Mouse (Mus musculus) liver, adult 2 months (tissue): ENCODE results near the gene Crtc1. TPM values are rescaled to one million over a fixed set of nuclear protein-coding genes. Genes with fewer than 3 reads are reported as not detected.

Experiments
- DNase-seq: peaks from one replicate; pipeline ENCODE4 v3.0.0-alpha.2; 2011; ENCODE audit warnings: low read depth, low spot score; ENCODE audit errors: extremely low read depth
- H3K27ac ChIP-seq: fragments of 200-500 bp; replicated peaks from 2 replicates; pipeline ENCODE4 v1.5.1; 2012; ENCODE audit warnings: low read depth, mild to moderate bottlenecking, control low read depth, inconsistent platforms, low read length; ENCODE audit not compliant: insufficient read depth
- H3K27me3 ChIP-seq: fragments of 200-500 bp; 2 replicates; pipeline ENCODE4 v1.6.1; 2012; ENCODE audit warnings: mild to moderate bottlenecking, moderate library complexity, low read length, inconsistent platforms; ENCODE audit not compliant: control insufficient read depth, insufficient read depth
- H3K36me3 ChIP-seq: fragments of 200-500 bp; 2 replicates; pipeline ENCODE4 v1.6.1; 2012; ENCODE audit warnings: low read length, inconsistent platforms; ENCODE audit not compliant: control insufficient read depth, insufficient read depth
- H3K4me1 ChIP-seq: fragments of 200-500 bp; 2 replicates; pipeline ENCODE4 v1.6.1; 2011; ENCODE audit warnings: low read length; ENCODE audit not compliant: control insufficient read depth, insufficient read depth
- H3K4me3 ChIP-seq: fragments of 200-500 bp; 2 replicates; pipeline ENCODE4 v1.5.1; 2011; ENCODE audit warnings: low read depth, mild to moderate bottlenecking, control low read depth, low read length, moderate library complexity; ENCODE audit not compliant: insufficient read depth
- H3K79me2 ChIP-seq: fragments of 200-500 bp; 2 replicates; pipeline ENCODE4 v1.6.1; 2012; ENCODE audit warnings: inconsistent platforms, mild to moderate bottlenecking, low read length, moderate library complexity; ENCODE audit not compliant: control insufficient read depth, insufficient read depth
- H3K9ac ChIP-seq: fragments of 200-500 bp; 2 replicates; pipeline ENCODE4 v1.6.1; 2012; ENCODE audit warnings: low read depth, mild to moderate bottlenecking, control low read depth, inconsistent platforms, low read length
- CTCF ChIP-seq: fragments of 200-500 bp; IDR thresholded peaks from 2 replicates; pipeline ENCODE4 v1.5.1; 2011; ENCODE audit warnings: low read depth, low read length, control low read depth
- POLR2A ChIP-seq: fragments of 200-500 bp; IDR thresholded peaks from 2 replicates; pipeline ENCODE4 v1.6.1; 2011; ENCODE audit warnings: low read length, control low read depth; ENCODE audit not compliant: insufficient read depth; ENCODE audit errors: extremely low read depth
- WGBS: fragments of 180-500 bp; shearing (Covaris S2); methylation state at CpG from one replicate; pipeline ENCODE4 v1.1.7; 2018; 5-methylcytosine and 5-hydroxymethylcytosine counted together
- polyA plus RNA-seq: library from polyadenylated mRNA; depleted of rRNA; stranded (reverse); fragments of >200 nt; gene quantifications from 2 replicates; pipeline ENCODE4 v1.2.3, GENCODE M21; 2012
- total RNA-seq: library from RNA; depleted of rRNA; stranded (reverse); fragments of >200 nt; gene quantifications from 2 replicates; pipeline ENCODE4 v1.2.3, GENCODE M21; 2014

Gene Crtc1
- total and polyA plus RNA-seq, 2 experiments: 1.2 to 8.2 TPM

DNA sequence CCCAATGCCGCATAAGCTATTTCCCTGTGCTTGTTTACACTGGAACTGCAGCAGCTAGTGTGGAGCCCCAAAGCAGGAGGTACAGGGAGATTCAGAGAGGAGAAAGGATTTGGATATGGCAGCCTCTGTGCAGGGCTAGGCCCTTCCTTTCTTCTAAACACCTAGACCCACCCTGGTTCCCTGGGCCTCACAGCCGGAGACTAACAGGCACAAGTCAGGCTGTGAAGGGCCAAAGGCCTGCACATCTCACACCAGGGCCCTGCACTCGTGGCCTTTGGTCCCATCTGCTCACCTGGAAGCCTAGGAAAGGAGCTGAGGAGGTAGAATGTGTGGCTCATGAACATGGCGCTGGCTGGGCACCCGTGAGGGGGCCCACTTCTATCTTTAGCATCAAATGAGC is 43.2 kb downstream of the Crtc1 start:
- Histone ChIP-seq H3K27me3 (no peaks in the 10 kb centered on the region), H3K27ac (no peak overlapping the region), H3K4me1 (peaks cover 4% of the 10 kb centered on the region; the same call in 1 of the 2 replicates), H3K9ac (no peak overlapping the region), H3K4me3 (no peak overlapping the region), H3K36me3 (no peaks in the 10 kb centered on the region), H3K79me2 (no peaks in the 10 kb centered on the region)
- TF ChIP-seq POLR2A (no peak), CTCF (no peak)
- no peak for DNase-seq
- 82% methylated on average over 5 of the region's 5 CpGs for WGBS

DNA sequence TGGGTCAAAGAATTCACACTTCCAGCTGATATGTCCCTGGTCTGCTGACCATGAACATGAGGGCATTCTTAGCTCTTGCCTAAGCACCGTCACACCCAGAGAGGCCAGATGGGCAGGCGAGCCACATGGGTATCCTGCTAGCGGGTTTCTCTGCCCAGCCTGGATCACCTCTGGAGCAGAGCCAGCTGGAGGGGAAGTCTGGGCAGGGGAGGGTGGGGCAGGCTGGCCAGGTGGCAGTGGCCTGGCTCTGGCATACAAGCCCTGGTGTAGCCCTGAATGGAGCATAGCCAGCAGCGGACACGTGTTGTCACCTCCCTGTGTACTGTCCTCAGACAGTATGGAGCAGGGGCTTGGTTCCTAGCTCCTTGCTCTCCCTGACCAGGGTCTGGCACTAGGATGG is 43.7 kb downstream of the Crtc1 start:
- WGBS: 27% methylated on average over 5 of the region's 5 CpGs
- Histone ChIP-seq H3K27ac (no peak overlapping the region), H3K27me3 (no peaks in the 10 kb centered on the region), H3K9ac (no peak overlapping the region), H3K4me1 (peaks cover 4% of the 10 kb centered on the region; the same call in 1 of the 2 replicates), H3K79me2 (no peaks in the 10 kb centered on the region), H3K4me3 (no peak overlapping the region), H3K36me3 (no peaks in the 10 kb centered on the region)
- DNase-seq: peak; percentile 80
- no peak for TF ChIP-seq POLR2A
- TF ChIP-seq CTCF: no peak

GRCm38 (mm10) chr8:70394269-70394998 is 44.9 kb downstream of the Crtc1 start:
- no peaks in the 10 kb centered on the region for H3K79me2 ChIP-seq
- WGBS: 97% methylated on average over 8 of the region's 8 CpGs
- H3K9ac ChIP-seq: no peak overlapping the region
- no peak overlapping the region for H3K4me3 ChIP-seq
- H3K36me3 ChIP-seq: no peaks in the 10 kb centered on the region
- no peaks in the 10 kb centered on the region for H3K27me3 ChIP-seq
- H3K27ac ChIP-seq: no peak overlapping the region
- peaks cover 4% of the 10 kb centered on the region; the same call in 1 of the 2 replicates for H3K4me1 ChIP-seq
- DNase-seq: no peak
- no peak for TF ChIP-seq POLR2A
- no peak for TF ChIP-seq CTCF

- 94% methylated on average over 5 of the region's 5 CpGs for WGBS
- Histone ChIP-seq H3K4me1 (peaks cover 4% of the 10 kb centered on the region; the same call in 1 of the 2 replicates), H3K4me3 (no peak overlapping the region), H3K9ac (no peak overlapping the region), H3K27me3 (no peaks in the 10 kb centered on the region), H3K36me3 (no peaks in the 10 kb centered on the region), H3K27ac (no peak overlapping the region), H3K79me2 (no peaks in the 10 kb centered on the region)
- no peak for DNase-seq
- no peak for TF ChIP-seq CTCF
- no peak for TF ChIP-seq POLR2A
Measured at GRCm38 (mm10) chr8:70393087-70393486, 46.3 kb downstream of the Crtc1 start.

- WGBS: 88% methylated on average over 2 of the region's 2 CpGs
- Histone ChIP-seq H3K79me2 (no peaks in the 10 kb centered on the region), H3K36me3 (no peaks in the 10 kb centered on the region), H3K9ac (no peak overlapping the region), H3K27ac (no peak overlapping the region), H3K4me3 (no peak overlapping the region), H3K27me3 (no peaks in the 10 kb centered on the region), H3K4me1 (no peaks in the 10 kb centered on the region)
- no peak for TF ChIP-seq POLR2A
- TF ChIP-seq CTCF: no peak
- DNase-seq: no peak
Measured at GRCm38 (mm10) chr8:70389678-70390077, 49.7 kb downstream of the Crtc1 start.

GRCm38 (mm10) chr8:70383287-70383686 is 56.1 kb downstream of the Crtc1 start:
- no peak overlapping the region for H3K4me3 ChIP-seq
- no peak overlapping the region for H3K9ac ChIP-seq
- no peaks in the 10 kb centered on the region for H3K27me3 ChIP-seq
- H3K79me2 ChIP-seq: no peaks in the 10 kb centered on the region
- H3K27ac ChIP-seq: no peak overlapping the region
- H3K4me1 ChIP-seq: no peaks in the 10 kb centered on the region; the same call in 1 of the 2 replicates
- DNase-seq: peak; percentile 74
- WGBS: 14% methylated on average over 3 of the region's 3 CpGs
- TF ChIP-seq CTCF (peak; percentile 78), POLR2A (no peak)
- no peaks in the 10 kb centered on the region for H3K36me3 ChIP-seq
